Mouse (Mus musculus): ENCODE measurements around the gene Fam19a4.

GRCm38 (mm10) chr6:96840634-96841033 is 219.6 kb downstream of the Fam19a4 start:
- TF ChIP-seq POLR2A (IDR thresholded peaks at IDR 0.05; ENCODE audit: low read depth, low read length), result no peak
- no peak for TF ChIP-seq CTCF (conservative IDR thresholded peaks at IDR 0.05; ENCODE audit: insufficient read depth, insufficient read length, low read depth, low read length)

Measured in kidney, adult 2 months (tissue).